Mouse (Mus musculus) testis, adult 2 months (tissue): ENCODE results near the gene Tmc6.

Experiments used
- CTCF ChIP-seq: fragments of 200-500 bp; IDR thresholded peaks from 2 replicates; pipeline ENCODE4 v1.5.1; 2012; ENCODE audit warnings: low read depth, mild to moderate bottlenecking, inconsistent platforms, low read length, moderate library complexity; ENCODE audit not compliant: control insufficient read depth, insufficient read depth, insufficient replicate concordance
- POLR2A ChIP-seq: fragments of 200-500 bp; IDR thresholded peaks from 2 replicates; pipeline ENCODE4 v1.6.1; 2012; ENCODE audit warnings: low read depth, mild to moderate bottlenecking, inconsistent platforms, low read length, moderate library complexity; ENCODE audit not compliant: control insufficient read depth

GRCm38 (mm10) chr11:117827386-117827785 is 45.4 kb upstream of the Tmc6 start:
- TF ChIP-seq CTCF (no peak), POLR2A (no peak)
